Mouse (Mus musculus) liver, embryonic 14.5 days (tissue): ENCODE results near the gene Aatf.

Experiments used
- CTCF ChIP-seq: IDR thresholded peaks from 2 replicates; pipeline ENCODE4 v1.5.1; 2016; ENCODE audit warnings: antibody characterized with exemption, low read depth, control low read depth
- EP300 ChIP-seq: IDR thresholded peaks from 2 replicates; pipeline ENCODE4 v1.6.1; 2016; ENCODE audit warnings: antibody characterized with exemption, low read depth

DNA sequence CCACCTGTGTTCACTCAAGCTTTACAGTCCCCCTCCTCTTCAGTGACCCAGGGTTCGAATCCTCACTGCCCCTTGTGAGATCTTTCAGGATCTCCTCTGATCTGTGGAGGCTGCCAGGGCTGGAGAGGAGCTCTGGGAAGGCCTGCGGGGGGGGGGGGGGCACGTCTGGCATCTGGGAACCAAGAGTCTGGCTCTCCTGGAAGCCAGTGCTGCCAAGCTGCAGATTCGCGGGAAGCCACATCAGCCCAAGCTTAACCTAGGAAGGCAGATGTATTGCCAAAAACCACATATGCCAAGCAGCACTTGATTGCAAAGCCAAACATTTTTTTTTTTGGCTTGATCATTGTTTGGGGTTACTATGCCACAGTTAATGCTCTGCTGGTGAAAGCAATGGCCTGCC lies 48.2 kb upstream of the Aatf start:
- no peak for TF ChIP-seq EP300
- no peak for TF ChIP-seq CTCF
